Mouse (Mus musculus): Measurements from ENCODE around the gene Ccnd2.

Gene Ccnd2

GRCm38 (mm10) chr6:127148526-127149302 is 3.3 kb downstream of the Ccnd2 start:
- no peak for DNase-seq (ENCODE audit: low read depth, low spot score)

- peak; percentile 97 for DNase-seq (ENCODE audit: low read depth, low spot score)
Measured at GRCm38 (mm10) chr6:127147665-127148064, 4.3 kb downstream of the Ccnd2 start.

- DNase-seq (ENCODE audit: low read depth, low spot score), result no peak
Measured at GRCm38 (mm10) chr6:127146322-127146947, 5.6 kb downstream of the Ccnd2 start.

- DNase-seq (ENCODE audit: low read depth, low spot score), result no peak
Measured at GRCm38 (mm10) chr6:127145464-127146190, 6.4 kb downstream of the Ccnd2 start.

- no peak for DNase-seq (ENCODE audit: low read depth, low spot score)
Measured at GRCm38 (mm10) chr6:127143576-127144288, 8.3 kb downstream of the Ccnd2 start.

GRCm38 (mm10) chr6:127143124-127143520 is 8.9 kb downstream of the Ccnd2 start:
- no peak for DNase-seq (ENCODE audit: low read depth, low spot score)

GRCm38 (mm10) chr6:127142154-127143123 is 9.6 kb downstream of the Ccnd2 start:
- DNase-seq (ENCODE audit: low read depth, low spot score), result peak; percentile 81

- DNase-seq (ENCODE audit: low read depth, low spot score), result no peak
Measured at GRCm38 (mm10) chr6:127138962-127139361, 13.0 kb downstream of the Ccnd2 start.

GRCm38 (mm10) chr6:127133433-127134245 is 18.4 kb downstream of the Ccnd2 start:
- no peak for DNase-seq (ENCODE audit: low read depth, low spot score)

GRCm38 (mm10) chr6:127132719-127133118 is 19.3 kb downstream of the Ccnd2 start:
- DNase-seq (ENCODE audit: low read depth, low spot score), result no peak

GRCm38 (mm10) chr6:127131946-127132345 is 20.0 kb downstream of the Ccnd2 start:
- DNase-seq (ENCODE audit: low read depth, low spot score), result no peak

- no peak for DNase-seq (ENCODE audit: low read depth, low spot score)
Measured at GRCm38 (mm10) chr6:127130377-127130776, 21.6 kb downstream of the Ccnd2 start.

GRCm38 (mm10) chr6:127129659-127130058 is 22.3 kb downstream of the Ccnd2 start:
- no peak for DNase-seq (ENCODE audit: low read depth, low spot score)

- DNase-seq (ENCODE audit: low read depth, low spot score), result no peak
Measured at GRCm38 (mm10) chr6:127123506-127123905, 28.5 kb downstream of the Ccnd2 start.

- no peak for DNase-seq (ENCODE audit: low read depth, low spot score)
Measured at GRCm38 (mm10) chr6:127122996-127123395, 29.0 kb downstream of the Ccnd2 start.

- DNase-seq (ENCODE audit: low read depth, low spot score), result no peak
Measured at GRCm38 (mm10) chr6:127122221-127122806, 29.7 kb downstream of the Ccnd2 start.

GRCm38 (mm10) chr6:127114753-127115456 is 37.1 kb downstream of the Ccnd2 start:
- DNase-seq (ENCODE audit: low read depth, low spot score), result no peak

GRCm38 (mm10) chr6:127109402-127109930 is 42.5 kb downstream of the Ccnd2 start, which contains the start of gene Tigar:
Tigar (minus strand) TSS chr6:127109557.
- peak; percentile 94 for DNase-seq (ENCODE audit: low read depth, low spot score)
